Mouse (Mus musculus) neutrophil, adult 5-6 weeks (primary cell): ENCODE results near the gene Kcnd3. TPM values are rescaled to one million over a fixed set of nuclear protein-coding genes. Genes with fewer than 3 reads are reported as not detected.

Experiments
- ATAC-seq: fragments of 151-379, 151-347 bp; 2 replicates; pipeline ENCODE4 v1.8.0; 2017; ENCODE audit warnings: mild to moderate bottlenecking, moderate TSS enrichment; ENCODE audit not compliant: insufficient number of reproducible peaks, poor library complexity, low FRiP score, severe bottlenecking; ENCODE audit errors: extremely low read depth
- total RNA-seq: library from RNA; stranded (forward); fragments of 200-1000 nt; gene quantifications from 2 replicates; pipeline ENCODE4 v1.2.3, GENCODE M21; 2017

The Kcnd3 gene
- total RNA-seq, 1 experiment from 2014 or later = not detected

GRCm38 (mm10) chr3:105706366-105707020, 254.4 kb downstream of the Kcnd3 start:
- ATAC-seq = no peak

GRCm38 (mm10) chr3:105707590-105707989, 255.5 kb downstream of the Kcnd3 start:
- no peak for ATAC-seq

DNA sequence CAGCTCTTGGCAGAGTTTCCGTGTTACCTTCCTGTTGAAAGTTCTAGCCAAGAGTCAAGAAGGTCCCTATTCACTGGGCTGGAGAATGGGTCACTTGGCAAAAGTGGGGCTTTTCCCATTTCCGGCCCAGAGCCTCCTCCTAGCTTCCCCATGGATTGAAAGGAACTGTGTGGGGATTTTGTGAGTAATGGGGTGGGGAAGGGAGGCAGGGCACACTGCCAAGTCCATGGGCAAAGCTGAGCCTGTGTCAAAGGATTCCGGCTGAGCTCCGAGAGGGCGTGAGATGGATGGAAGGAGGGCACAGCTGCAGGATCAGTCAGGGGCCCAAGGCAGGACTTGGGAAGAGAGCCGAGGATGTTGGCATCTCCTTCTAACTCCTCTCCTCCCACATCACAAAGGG, 258.1 kb downstream of the Kcnd3 start:
- ATAC-seq = no peak

GRCm38 (mm10) chr3:105711741-105712140, 259.6 kb downstream of the Kcnd3 start:
- ATAC-seq = no peak

DNA sequence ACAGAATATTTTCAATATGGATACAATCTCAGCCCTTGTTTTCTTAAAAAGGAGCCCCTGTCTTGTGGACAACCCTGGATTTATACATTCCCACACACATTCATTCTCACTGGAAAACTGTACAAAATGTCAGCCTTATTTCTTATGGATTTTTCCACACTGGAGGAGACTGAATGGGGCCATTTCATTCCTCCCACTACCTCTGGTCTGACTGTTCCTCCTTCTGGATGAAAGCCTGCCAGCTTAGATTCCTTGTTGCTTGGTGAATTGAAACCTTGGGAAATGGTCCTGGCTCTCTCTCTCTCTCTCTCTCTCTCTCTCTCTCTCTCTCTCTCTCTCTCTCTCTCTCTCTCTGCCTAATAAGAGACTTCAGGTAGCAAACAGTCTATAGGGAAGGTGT, 260.7 kb downstream of the Kcnd3 start:
- ATAC-seq = no peak

DNA sequence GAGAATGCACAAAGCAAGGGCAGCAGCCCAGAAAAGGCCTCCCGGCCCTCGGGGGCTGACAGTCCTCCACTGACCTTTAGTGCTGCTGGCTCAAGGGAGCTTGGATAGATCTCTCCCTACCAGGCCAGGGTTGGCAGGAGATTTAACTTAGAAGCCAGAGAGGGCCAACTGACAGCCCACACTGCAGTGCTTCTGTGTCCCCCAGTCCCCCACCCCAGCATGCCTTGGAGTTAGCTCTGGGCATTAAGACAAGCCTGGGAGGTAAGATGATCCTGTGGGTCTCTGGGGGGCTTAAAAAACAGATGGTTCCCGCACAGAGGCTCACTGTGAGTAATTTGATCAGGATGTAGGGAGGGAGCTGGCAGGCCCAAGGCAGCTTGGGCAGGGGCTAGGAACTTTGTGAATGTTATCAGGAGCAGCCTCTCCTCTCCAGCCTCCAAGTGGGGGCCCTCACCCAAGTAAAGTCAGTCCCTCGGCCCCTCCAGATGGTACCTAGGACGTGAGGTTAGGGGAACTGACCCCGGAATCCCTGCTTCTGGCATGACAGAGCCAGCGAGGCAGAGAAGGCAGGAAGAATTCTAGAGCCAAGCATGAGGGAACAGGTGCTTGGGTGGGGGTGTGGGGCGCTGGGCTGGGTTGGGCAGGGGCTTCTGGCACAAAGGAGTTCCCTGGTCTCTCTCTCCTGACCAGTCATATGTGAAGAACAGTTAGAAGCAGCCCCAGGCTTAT, 262.1 kb downstream of the Kcnd3 start:
- no peak for ATAC-seq

DNA sequence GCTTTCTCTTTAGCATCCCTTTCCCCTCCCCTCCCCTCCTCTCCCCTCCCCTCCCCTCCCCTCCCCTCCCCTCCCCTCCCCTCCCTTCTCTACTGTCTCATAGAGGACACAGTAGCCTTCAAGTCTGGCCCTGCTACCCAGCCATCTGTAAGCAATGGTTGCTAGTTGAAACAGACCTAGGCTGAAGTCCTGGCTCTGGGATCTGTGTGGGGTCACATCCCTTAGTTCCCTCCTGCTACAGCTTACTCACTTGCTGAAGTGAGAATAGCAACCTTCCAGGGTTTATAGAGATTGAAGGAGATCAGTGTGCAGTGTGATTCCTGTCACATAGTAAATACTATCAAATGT, 262.7 kb downstream of the Kcnd3 start:
- ATAC-seq = no peak

DNA sequence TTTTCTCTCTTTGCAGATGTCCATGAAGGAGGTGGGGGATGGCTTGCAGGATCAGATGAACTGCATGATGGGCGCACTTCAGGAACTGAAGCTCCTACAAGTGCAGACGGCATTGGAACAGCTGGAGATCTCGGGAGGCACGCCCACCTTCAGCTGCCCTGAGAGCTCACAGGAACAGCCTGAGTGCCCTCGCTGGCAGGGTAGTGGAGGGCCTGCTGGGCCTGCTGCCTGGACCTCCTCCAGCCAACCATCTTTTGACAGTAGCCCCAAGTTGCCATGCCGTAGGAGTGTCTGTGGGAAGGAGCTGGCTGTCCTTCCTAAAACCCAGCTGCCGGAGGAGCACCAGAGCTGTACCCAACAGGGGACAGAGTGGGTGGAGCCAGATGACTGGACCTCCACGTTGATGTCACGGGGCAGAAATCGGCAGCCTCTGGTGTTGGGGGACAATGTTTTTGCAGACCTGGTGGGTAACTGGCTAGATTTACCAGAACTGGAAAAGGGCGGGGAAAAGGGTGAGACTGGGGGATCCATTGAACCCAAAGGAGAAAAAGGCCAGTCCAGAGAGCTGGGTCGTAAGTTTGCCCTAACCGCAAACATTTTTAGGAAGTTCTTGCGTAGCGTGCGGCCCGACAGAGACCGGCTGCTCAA, 264.3 kb downstream of the Kcnd3 start:
- ATAC-seq = no peak

DNA sequence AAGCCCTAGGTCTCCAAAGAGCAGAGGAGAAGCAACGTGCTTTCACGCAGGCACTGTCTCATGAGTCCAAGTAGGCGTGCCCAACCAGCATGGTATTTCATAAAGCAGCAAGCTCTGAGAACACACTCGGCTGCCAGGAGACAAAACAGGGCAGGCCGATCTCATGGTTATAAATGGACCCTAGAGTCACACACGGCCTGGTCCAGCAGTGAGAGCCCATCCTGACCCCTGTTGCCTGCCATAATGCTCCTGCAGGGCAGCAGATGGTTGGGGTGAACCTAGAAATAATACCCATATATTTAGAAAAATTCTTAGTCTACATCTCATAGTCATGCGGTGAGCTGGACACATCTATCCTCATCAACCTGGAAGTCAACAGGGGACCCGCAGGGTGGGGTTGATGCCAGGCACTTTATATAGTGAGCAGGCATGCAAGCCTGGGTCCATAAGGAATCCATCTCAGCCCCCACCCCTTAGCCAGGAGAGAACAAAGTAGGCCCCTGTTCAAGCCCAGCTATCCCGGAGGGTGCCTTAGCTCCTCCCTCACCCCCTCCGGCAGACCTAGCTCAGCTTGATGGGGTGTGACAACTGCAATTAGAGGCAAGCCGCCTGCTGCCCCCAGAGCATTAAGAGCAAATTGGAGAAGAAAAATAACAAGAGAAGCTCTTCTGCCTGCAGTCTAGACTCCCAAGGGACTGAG, 265.9 kb downstream of the Kcnd3 start:
- ATAC-seq = no peak

DNA sequence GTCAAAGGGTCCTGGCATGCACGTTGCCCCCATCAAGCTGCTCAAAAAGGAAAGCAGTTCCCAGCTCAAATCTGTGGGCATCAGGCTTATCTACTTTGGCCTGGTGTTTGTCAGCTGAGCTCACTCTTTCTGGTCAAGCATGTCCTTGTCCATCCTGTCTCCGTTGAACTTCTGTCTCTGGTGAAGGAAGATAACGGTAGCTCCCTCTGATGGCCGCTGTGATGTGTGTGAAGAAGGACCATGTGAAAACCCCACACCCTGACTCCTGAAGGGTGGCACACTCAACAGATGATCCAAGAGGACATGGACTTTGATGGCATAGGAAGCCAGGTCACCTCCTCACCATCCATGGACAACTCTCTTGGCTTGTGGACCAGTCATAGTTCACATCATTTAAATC, 266.6 kb downstream of the Kcnd3 start:
- ATAC-seq = no peak

- no peak for ATAC-seq
These were observed 267.8 kb downstream of the Kcnd3 start for GRCm38 (mm10) chr3:105719979-105720378.

GRCm38 (mm10) chr3:105720514-105720913, 268.4 kb downstream of the Kcnd3 start:
- no peak for ATAC-seq

- ATAC-seq = peak; percentile 17; the same call in 1 of the 2 replicates
These were observed 269.6 kb downstream of the Kcnd3 start for GRCm38 (mm10) chr3:105721681-105722201.

- ATAC-seq = no peak
These were observed 270.4 kb downstream of the Kcnd3 start for GRCm38 (mm10) chr3:105722510-105722909.

Other genes with a start within 250 kb of the Kcnd3 start
- gene Ddx20, start 235.2 kb downstream of the Kcnd3 start, total RNA-seq = 32.2 and 36.5 TPM in 2 replicates